In the genomic region with DNA sequence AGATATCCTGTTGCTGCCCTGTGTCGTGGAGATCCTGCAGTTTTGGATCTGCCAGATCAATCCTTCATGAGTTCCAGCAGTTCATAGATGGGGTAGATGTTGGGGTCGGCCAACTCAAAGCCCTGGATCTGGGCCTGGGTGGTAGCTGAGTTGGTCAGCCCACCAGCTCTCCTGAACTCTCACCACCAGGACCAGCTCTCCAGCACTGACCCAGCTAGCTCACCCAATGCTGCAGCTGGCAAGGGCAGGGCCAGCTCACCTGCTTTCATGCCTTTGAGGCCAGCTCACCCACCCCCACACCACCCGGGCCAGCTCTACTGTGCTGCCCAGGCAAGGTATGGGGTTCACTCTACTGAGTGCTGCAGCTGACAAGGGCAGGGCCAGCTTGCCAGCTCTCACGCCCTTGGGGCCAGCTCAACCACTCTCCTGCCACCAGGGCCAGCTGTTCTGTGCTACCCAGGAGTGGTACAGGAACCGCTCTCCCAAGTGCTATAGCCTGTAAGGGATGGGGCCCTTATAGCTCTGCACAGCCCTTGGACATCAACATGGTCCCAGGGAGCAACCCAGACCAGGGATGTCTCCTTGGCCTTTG, we compare ENCODE assay signal across 15 mouse cellular contexts.
DNase-seq lines count a peak whose midpoint lies in the region; ATAC-seq and TF ChIP-seq lines count a peak whose summit lies in the region.
"Had no signal": no experiment of that assay in that cellular context is flagged by ENCODE, and none has a peak within 500 bp of the region (broad histone marks: within the 10 kb centered on the region; RNA-seq: fewer than 3 reads in every experiment).

No protein-coding gene starts in this region.

- no peak for TF ChIP-seq CTCF in liver, adult 2 months (IDR thresholded peaks at IDR 0.05; ENCODE audit: low read depth, low read length)
- TF ChIP-seq CTCF in liver, postnatal 0 days (IDR thresholded peaks at IDR 0.05; ENCODE audit: low read depth), result no peak
- TF ChIP-seq CTCF in bone marrow macrophage, adult 2 months (IDR thresholded peaks at IDR 0.05; ENCODE audit: low read depth, low read length), result no peak
- TF ChIP-seq CTCF in left cerebral cortex, adult 2 months (IDR thresholded peaks at IDR 0.05), result no peak

- H3K79me2 ChIP-seq in liver, adult 2 months (ENCODE audit: control insufficient read depth, insufficient read depth, low read length), result no peaks in the 10 kb centered on the region

- H3K4me2 ChIP-seq in embryonic facial prominence, embryonic 11.5 days (ENCODE audit: low read depth, low read length), result no peak overlapping the region
- H3K4me2 ChIP-seq in liver, postnatal 0 days (ENCODE audit: low read depth, low read length), result no peak overlapping the region
- H3K4me2 ChIP-seq in forebrain, embryonic 11.5 days (ENCODE audit: low read depth, low read length, severe bottlenecking), result no peak overlapping the region
- H3K4me2 ChIP-seq: forebrain, embryonic 12.5 days; midbrain, embryonic 15.5 days had no signal

- 0 out of 2 replicates have a peak, but pooled peaks have one; percentile 44 for ATAC-seq in embryonic facial prominence, embryonic 11.5 days (replicated peaks; ENCODE audit: insufficient number of reproducible peaks, low FRiP score, low TSS enrichment, low read depth)
- ATAC-seq in liver, postnatal 0 days, result no peak
- ATAC-seq in megakaryocyte-erythroid progenitor cell, adult 5-6 weeks (replicated peaks; ENCODE audit: low FRiP score, low TSS enrichment, poor library complexity, severe bottlenecking), result 0 out of 2 replicates have a peak, but pooled peaks have one; percentile 39
- ATAC-seq in forebrain, embryonic 11.5 days (replicated peaks; ENCODE audit: low FRiP score), result no peak
- ATAC-seq: activated CD4-positive, CD25-positive, alpha-beta regulatory T cell, adult 4 months; midbrain, embryonic 15.5 days had no signal

- no peak overlapping the region for H3K9ac ChIP-seq in embryonic facial prominence, embryonic 11.5 days (replicated peaks; ENCODE audit: low read length)
- no peak overlapping the region for H3K9ac ChIP-seq in liver, adult 2 months (ENCODE audit: low read depth, low read length)
- H3K9ac ChIP-seq in liver, postnatal 0 days (replicated peaks), result no peak overlapping the region
- no peak overlapping the region for H3K9ac ChIP-seq in forebrain, embryonic 11.5 days (ENCODE audit: low read length)
- H3K9ac ChIP-seq: forebrain, embryonic 12.5 days; midbrain, embryonic 15.5 days had no signal

- no peaks in the 10 kb centered on the region for H3K27me3 ChIP-seq in embryonic facial prominence, embryonic 11.5 days (ENCODE audit: control insufficient read depth, insufficient read depth, low read length)
- no peaks in the 10 kb centered on the region for H3K27me3 ChIP-seq in embryonic facial prominence, embryonic 10.5 days (replicated peaks; ENCODE audit: low read depth, poor library complexity, severe bottlenecking)
- no peaks in the 10 kb centered on the region for H3K27me3 ChIP-seq in liver, adult 2 months (ENCODE audit: control insufficient read depth, insufficient read depth, low read length)
- H3K27me3 ChIP-seq in liver, postnatal 0 days (ENCODE audit: insufficient read depth, low read length), result no peaks in the 10 kb centered on the region
- H3K27me3 ChIP-seq in forebrain, embryonic 11.5 days (ENCODE audit: control insufficient read depth, insufficient read depth, low read length), result no peaks in the 10 kb centered on the region
- H3K27me3 ChIP-seq: forebrain, embryonic 12.5 days; midbrain, embryonic 15.5 days had no signal

- H3K27ac ChIP-seq in embryonic facial prominence, embryonic 11.5 days (replicated peaks; ENCODE audit: low read depth, low read length), result no peak overlapping the region
- H3K27ac ChIP-seq in embryonic facial prominence, embryonic 10.5 days (replicated peaks), result no peak overlapping the region
- H3K27ac ChIP-seq in liver, adult 2 months (replicated peaks; ENCODE audit: insufficient read depth, low read depth, low read length), result no peak overlapping the region
- H3K27ac ChIP-seq in liver, postnatal 0 days (ENCODE audit: low read depth), result no peak overlapping the region
- peak overlapping the region; percentile 64 for H3K27ac ChIP-seq in bone marrow macrophage, adult 2 months (ENCODE audit: insufficient read depth, low read depth, low read length)
- no peak overlapping the region for H3K27ac ChIP-seq in left cerebral cortex, adult 2 months
- no peak overlapping the region for H3K27ac ChIP-seq in forebrain, embryonic 11.5 days (ENCODE audit: low read depth, low read length)
- H3K27ac ChIP-seq: forebrain, embryonic 12.5 days; kidney, postnatal 0 days; midbrain, embryonic 15.5 days had no signal

- H3K36me3 ChIP-seq in embryonic facial prominence, embryonic 11.5 days (replicated peaks; ENCODE audit: control insufficient read depth, insufficient read depth, low read depth, low read length), result no peaks in the 10 kb centered on the region
- no peaks in the 10 kb centered on the region for H3K36me3 ChIP-seq in embryonic facial prominence, embryonic 10.5 days (replicated peaks)
- H3K36me3 ChIP-seq in liver, adult 2 months (ENCODE audit: control insufficient read depth, insufficient read depth, low read length), result no peaks in the 10 kb centered on the region
- no peaks in the 10 kb centered on the region for H3K36me3 ChIP-seq in liver, postnatal 0 days (replicated peaks; ENCODE audit: insufficient read depth, low read length)
- H3K36me3 ChIP-seq in forebrain, embryonic 11.5 days (ENCODE audit: control insufficient read depth, insufficient read depth, low read length), result no peaks in the 10 kb centered on the region
- H3K36me3 ChIP-seq: forebrain, embryonic 12.5 days; midbrain, embryonic 15.5 days had no signal

- TF ChIP-seq POLR2A in liver, adult 2 months (IDR thresholded peaks at IDR 0.05; ENCODE audit: extremely low read depth, insufficient read depth, low read length), result no peak
- TF ChIP-seq POLR2A in bone marrow macrophage, adult 2 months (IDR thresholded peaks at IDR 0.05; ENCODE audit: borderline replicate concordance, low read depth, low read length), result no peak

- H3K4me3 ChIP-seq in embryonic facial prominence, embryonic 11.5 days (ENCODE audit: low read depth, low read length), result no peak overlapping the region
- no peak overlapping the region for H3K4me3 ChIP-seq in embryonic facial prominence, embryonic 10.5 days
- no peak overlapping the region for H3K4me3 ChIP-seq in liver, adult 2 months (ENCODE audit: insufficient read depth, low read depth, low read length)
- no peak overlapping the region for H3K4me3 ChIP-seq in liver, postnatal 0 days (ENCODE audit: low read depth, low read length)
- peak overlapping the region; percentile 5; the same call in 1 of the 2 replicates for H3K4me3 ChIP-seq in bone marrow macrophage, adult 2 months (ENCODE audit: insufficient read depth, low read length)
- H3K4me3 ChIP-seq in left cerebral cortex, adult 2 months, result no peak overlapping the region
- H3K4me3 ChIP-seq in forebrain, embryonic 11.5 days (ENCODE audit: low read depth, low read length), result no peak overlapping the region
- H3K4me3 ChIP-seq: forebrain, embryonic 12.5 days; midbrain, embryonic 15.5 days had no signal

- intact Hi-C loops in left cerebral cortex, adult 2 months (cut with DNase I), result no loop called here

- H3K9me3 ChIP-seq in embryonic facial prominence, embryonic 11.5 days (replicated peaks; ENCODE audit: control insufficient read depth, low read length), result no peaks in the 10 kb centered on the region
- 0 out of 2 replicates have a peak, but pooled peaks cover 3% of the 10 kb centered on the region for H3K9me3 ChIP-seq in embryonic facial prominence, embryonic 10.5 days
- H3K9me3 ChIP-seq in liver, postnatal 0 days (ENCODE audit: low read length), result no peaks in the 10 kb centered on the region
- H3K9me3 ChIP-seq in forebrain, embryonic 11.5 days (ENCODE audit: control insufficient read depth, low read length), result no peaks in the 10 kb centered on the region
- H3K9me3 ChIP-seq: forebrain, embryonic 12.5 days; midbrain, embryonic 15.5 days had no signal

- 95% methylated on average over 5 of the region's 5 CpGs for WGBS in embryonic facial prominence, embryonic 11.5 days
- WGBS in embryonic facial prominence, embryonic 10.5 days, result 87% methylated on average over 5 of the region's 5 CpGs
- WGBS in liver, adult 2 months, result 47% methylated on average over 5 of the region's 5 CpGs
- WGBS in liver, postnatal 0 days (ENCODE audit: insufficient replicate concordance), result 85% methylated on average over 5 of the region's 5 CpGs
- WGBS in forebrain, embryonic 11.5 days, result 91% methylated on average over 5 of the region's 5 CpGs

- TF ChIP-seq EP300 in liver, postnatal 0 days (IDR thresholded peaks at IDR 0.05; ENCODE audit: low read depth), result no peak

- DNase-seq in embryonic facial prominence, embryonic 11.5 days (ENCODE audit: low spot score), result no peak
- DNase-seq in embryonic facial prominence, embryonic 10.5 days (ENCODE audit: low spot score), result no peak
- peak; percentile 63 for DNase-seq in liver, adult 2 months (ENCODE audit: extremely low read depth, low read depth, low spot score)
- no peak for DNase-seq in liver, postnatal 0 days
- no peak for DNase-seq in left cerebral cortex, adult 2 months (ENCODE audit: extremely low spot score in 1 of 2, low spot score in 2 of 2)
- no peak for DNase-seq in forebrain, embryonic 11.5 days (ENCODE audit: low spot score)
- DNase-seq: adrenal gland, postnatal 36 days; cerebellum, postnatal 14 days; right cerebral cortex, postnatal 25 days had no signal

- H3K4me1 ChIP-seq in embryonic facial prominence, embryonic 11.5 days (ENCODE audit: control insufficient read depth, insufficient read depth, low read length), result no peaks in the 10 kb centered on the region
- peaks cover 5% of the 10 kb centered on the region for H3K4me1 ChIP-seq in embryonic facial prominence, embryonic 10.5 days
- H3K4me1 ChIP-seq in liver, adult 2 months (ENCODE audit: control insufficient read depth, insufficient read depth, low read length), result no peaks in the 10 kb centered on the region
- peaks cover 9% of the 10 kb centered on the region; the same call in 1 of the 2 replicates for H3K4me1 ChIP-seq in liver, postnatal 0 days (ENCODE audit: insufficient read depth)
- peaks cover 33% of the 10 kb centered on the region for H3K4me1 ChIP-seq in bone marrow macrophage, adult 2 months (ENCODE audit: control insufficient read depth, insufficient read depth, low read length)
- no peaks in the 10 kb centered on the region for H3K4me1 ChIP-seq in forebrain, embryonic 11.5 days (replicated peaks; ENCODE audit: control insufficient read depth, insufficient read depth, low read length)
- H3K4me1 ChIP-seq: midbrain, embryonic 15.5 days had no signal

Comparison
In these comparisons a context has a peak if more than half of its experiments do, and no peak if none do; other contexts are left out.
1. ATAC-seq: peak in embryonic facial prominence, embryonic 11.5 days (single experiment) and megakaryocyte-erythroid progenitor cell, adult 5-6 weeks (single experiment); none in liver, postnatal 0 days (single experiment) and forebrain, embryonic 11.5 days (single experiment).